Mouse (Mus musculus): ENCODE measurements around the gene Fam199x. TPM values are rescaled to one million over a fixed set of nuclear protein-coding genes. Genes with fewer than 3 reads are reported as not detected.

The Fam199x gene
- total RNA-seq (2023), result 2.9 and 3.6 TPM in 2 replicates

GRCm38 (mm10) chrX:137049425-137050225, at the start of gene Fam199x:
TSS of gene Fam199x (plus strand) at chrX:137049594.

GRCm38 (mm10) chrX:137038000-137038483, 11.4 kb upstream of the Fam199x start, which contains the start of gene Slc25a53:
TSS of gene Slc25a53 (minus strand) at chrX:137038302.

GRCm38 (mm10) chrX:137121718-137122117, 72.3 kb downstream of the Fam199x start, which contains the start of gene Esx1:
TSS of gene Esx1 (minus strand) at chrX:137122083.

Other genes starting within 250 kb of the Fam199x start
- gene Plp1, start 226.9 kb upstream of the Fam199x start, total RNA-seq (2023), result 0.43 and 0.47 TPM in 2 replicates
- gene Rab9b, start 180.8 kb upstream of the Fam199x start, total RNA-seq (2023), result not detected in 2 replicates
- not detected in 2 replicates for gene H2bfm, start 122.3 kb upstream of the Fam199x start, total RNA-seq (2023)
- gene Tmsb15b2, start 74.1 kb upstream of the Fam199x start, total RNA-seq (2023), result 5.3 and 6.7 TPM in 2 replicates
- not detected in 2 replicates for gene Tmsb15l, start 72.7 kb upstream of the Fam199x start, total RNA-seq (2023)
- 4.9 TPM in 1 of 2 replicates, not detected in the other for gene Tmsb15b1, start 72.7 kb upstream of the Fam199x start, total RNA-seq (2023)
- not detected in 2 replicates for gene Zcchc18, start 56.4 kb upstream of the Fam199x start, total RNA-seq (2023)
- 3.2 and 8.4 TPM in 2 replicates for gene Slc25a53, start 11.3 kb upstream of the Fam199x start, total RNA-seq (2023)
- not detected in 2 replicates for gene Esx1, start 72.5 kb downstream of the Fam199x start, total RNA-seq (2023)